Mouse (Mus musculus): ENCODE data around the gene Nexn. TPM values are rescaled to one million over a fixed set of nuclear protein-coding genes. Genes with fewer than 3 reads are reported as not detected.

Nexn gene
- polyA plus RNA-seq, 1 experiment from 2014 or later = 2.1 TPM

Other genes starting within 250 kb of the Nexn start
- gene Gipc2, start 100.1 kb downstream of the Nexn start, polyA plus RNA-seq (2015; fragmentation: Nextera tagmentation; extraction: Ambion mirVana) = 4.4 and 5.7 TPM in 2 replicates
- gene Dnajb4, start 56.0 kb downstream of the Nexn start, polyA plus RNA-seq (2015; fragmentation: Nextera tagmentation; extraction: Ambion mirVana) = 38.5 and 43.4 TPM in 2 replicates
- gene Fubp1, start 55.9 kb downstream of the Nexn start, polyA plus RNA-seq (2015; fragmentation: Nextera tagmentation; extraction: Ambion mirVana) = 267 and 280 TPM in 2 replicates
- gene Miga1, start 74.1 kb upstream of the Nexn start, polyA plus RNA-seq (2015; fragmentation: Nextera tagmentation; extraction: Ambion mirVana) = 17.2 and 20.3 TPM in 2 replicates
- 87.9 and 104 TPM in 2 replicates for gene Usp33, start 80.1 kb upstream of the Nexn start, polyA plus RNA-seq (2015; fragmentation: Nextera tagmentation; extraction: Ambion mirVana)
- gene Zzz3, start 129.1 kb upstream of the Nexn start, polyA plus RNA-seq (2015; fragmentation: Nextera tagmentation; extraction: Ambion mirVana) = 28.5 and 29.7 TPM in 2 replicates

Data from neural tube, embryonic 13.5 days (tissue).